Mouse (Mus musculus): Measurements from ENCODE around the gene Gm8094. TPM values are rescaled to one million over a fixed set of nuclear protein-coding genes. Genes with fewer than 3 reads are reported as not detected.
"Not testable (repeated sequence)": the region's sequence is repeated elsewhere in the genome, so short reads cannot be mapped to it uniquely, and the experiment has no call there.

Gene Gm8094
- polyA plus RNA-seq (2012; ENCODE audit: insufficient read depth, insufficient read length, missing spikeins) = not detected in 2 replicates

DNA sequence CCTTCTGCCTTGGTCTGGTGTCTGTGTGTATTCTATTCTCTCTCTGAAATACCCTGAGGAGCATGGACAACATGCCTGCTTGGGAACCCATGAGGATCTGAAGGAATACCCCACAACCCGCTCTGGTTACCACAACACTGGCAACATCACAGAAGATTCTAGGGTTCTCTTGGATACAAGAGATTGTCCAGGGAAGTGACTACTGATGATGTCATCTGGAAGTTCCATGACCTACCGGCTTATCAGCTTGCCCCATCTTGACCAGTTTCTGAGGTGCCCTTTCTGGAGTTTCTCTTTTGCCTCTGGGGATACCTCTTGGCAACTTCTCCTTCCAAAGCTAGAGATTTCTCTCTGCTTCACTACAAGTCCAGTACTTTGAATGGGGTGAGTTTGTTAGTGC is at the start of gene Gm8094:
Gene Gm8094 (minus strand): TSS at position 101 of the 400 bp plus-strand sequence.
- H3K27ac ChIP-seq (replicated peaks; ENCODE audit: low read depth, low read length); H3K4me1 ChIP-seq (ENCODE audit: control insufficient read depth, insufficient read depth, insufficient read length, low read length); H3K4me3 ChIP-seq (ENCODE audit: insufficient read depth, low read depth, low read length): not testable (repeated sequence)

DNA sequence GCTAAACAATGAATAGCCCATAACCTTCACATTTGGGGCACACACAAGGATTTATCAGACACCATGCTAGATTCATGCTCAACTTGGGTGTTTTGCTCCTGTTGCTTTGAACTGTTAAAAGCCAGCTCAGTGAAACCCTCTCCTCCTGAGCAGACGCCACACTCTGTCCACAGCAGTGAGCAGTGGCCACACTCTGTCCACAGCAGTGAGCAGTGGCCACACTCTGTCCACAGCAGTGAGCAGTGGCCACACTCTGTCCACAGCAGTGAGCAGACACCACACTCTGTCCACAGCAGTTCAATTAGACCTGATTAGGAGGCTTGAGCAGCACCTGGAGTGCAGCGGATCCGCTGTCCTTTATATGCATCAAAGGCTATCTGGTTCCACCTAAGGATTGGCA is 43.2 kb upstream of the Gm8094 start:
- H3K27ac ChIP-seq (replicated peaks; ENCODE audit: low read depth, low read length); H3K4me3 ChIP-seq (ENCODE audit: insufficient read depth, low read depth, low read length); H3K4me1 ChIP-seq (ENCODE audit: control insufficient read depth, insufficient read depth, insufficient read length, low read length): not testable (repeated sequence)

- H3K4me3 ChIP-seq (ENCODE audit: insufficient read depth, low read depth, low read length); H3K27ac ChIP-seq (replicated peaks; ENCODE audit: low read depth, low read length); H3K4me1 ChIP-seq (ENCODE audit: control insufficient read depth, insufficient read depth, insufficient read length, low read length): not testable (repeated sequence)
Observed at GRCm38 (mm10) chr14:43100301-43100700, 23.9 kb upstream of the Gm8094 start, which contains the start of gene Gm8104. Gene Gm8104, plus strand, starts transcription at chr14:43100601.

GRCm38 (mm10) chr14:43089103-43089919 is 12.9 kb upstream of the Gm8094 start:
- not testable (repeated sequence) for H3K4me3 ChIP-seq (ENCODE audit: insufficient read depth, low read depth, low read length); H3K27ac ChIP-seq (replicated peaks; ENCODE audit: low read depth, low read length); H3K4me1 ChIP-seq (ENCODE audit: control insufficient read depth, insufficient read depth, insufficient read length, low read length)

GRCm38 (mm10) chr14:43084936-43085730 is 8.7 kb upstream of the Gm8094 start:
- not testable (repeated sequence) for H3K4me3 ChIP-seq (ENCODE audit: insufficient read depth, low read depth, low read length); H3K27ac ChIP-seq (replicated peaks; ENCODE audit: low read depth, low read length); H3K4me1 ChIP-seq (ENCODE audit: control insufficient read depth, insufficient read depth, insufficient read length, low read length)

DNA sequence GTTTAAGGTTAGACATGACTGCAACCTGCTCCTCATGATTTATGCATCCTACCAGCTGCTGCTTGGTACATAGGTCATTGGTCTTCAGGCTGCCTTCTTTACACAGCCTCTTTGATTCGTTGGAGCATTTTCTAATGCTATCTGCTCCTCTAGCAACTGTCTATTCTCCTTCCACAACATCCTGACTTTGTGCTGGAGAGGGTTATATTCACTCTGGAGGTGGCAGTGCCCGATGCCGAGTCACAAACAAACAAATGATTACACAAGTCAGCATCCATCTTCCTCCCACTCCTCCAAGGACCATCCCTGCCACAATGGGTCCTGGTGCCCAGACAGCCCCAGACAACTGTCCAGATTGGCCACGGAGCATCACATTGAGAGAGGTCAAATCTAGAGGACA is 16.3 kb downstream of the Gm8094 start:
- H3K4me1 ChIP-seq (ENCODE audit: control insufficient read depth, insufficient read depth, insufficient read length, low read length) = not testable (repeated sequence)

DNA sequence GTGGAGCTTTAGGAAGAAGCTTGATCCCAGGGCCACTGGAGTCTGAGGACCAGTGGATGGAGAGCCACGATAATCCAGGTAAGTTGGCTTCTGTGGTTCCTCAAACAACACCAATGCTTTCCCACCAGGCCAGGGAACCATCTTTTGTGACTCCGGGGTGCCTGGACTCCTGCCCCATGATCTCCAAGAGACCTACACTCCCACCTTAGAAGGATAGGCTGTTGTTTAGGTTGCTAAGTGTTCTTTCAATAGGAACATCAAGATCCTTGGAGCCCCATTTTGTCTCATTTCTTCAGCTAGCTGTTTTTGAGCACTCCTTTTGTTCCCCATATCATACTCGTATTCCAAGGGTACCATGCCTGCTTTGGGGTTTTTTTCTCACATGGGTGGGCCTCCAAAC is 18.4 kb downstream of the Gm8094 start:
- not testable (repeated sequence) for H3K4me1 ChIP-seq (ENCODE audit: control insufficient read depth, insufficient read depth, insufficient read length, low read length); H3K27ac ChIP-seq (replicated peaks; ENCODE audit: low read depth, low read length); H3K4me3 ChIP-seq (ENCODE audit: insufficient read depth, low read depth, low read length)

More for the DNA sequence above, 16.3 kb downstream of the Gm8094 start:
- H3K4me3 ChIP-seq (ENCODE audit: insufficient read depth, low read depth, low read length); H3K27ac ChIP-seq (replicated peaks; ENCODE audit: low read depth, low read length): not testable (repeated sequence)

Other genes starting within 250 kb of the Gm8094 start
- not detected in 2 replicates for gene Gm21977, start 223.2 kb downstream of the Gm8094 start, polyA plus RNA-seq (2012; ENCODE audit: insufficient read depth, insufficient read length, missing spikeins)
- gene Gm8082, start 83.0 kb downstream of the Gm8094 start, polyA plus RNA-seq (2012; ENCODE audit: insufficient read depth, insufficient read length, missing spikeins) = not detected in 2 replicates
- gene Gm10376, start 61.0 kb downstream of the Gm8094 start, polyA plus RNA-seq (2012; ENCODE audit: insufficient read depth, insufficient read length, missing spikeins) = not detected in 2 replicates
- gene Gm8104, start 24.0 kb upstream of the Gm8094 start, polyA plus RNA-seq (2012; ENCODE audit: insufficient read depth, insufficient read length, missing spikeins) = not detected in 2 replicates
- not detected in 2 replicates for gene Gm7233, start 103.2 kb upstream of the Gm8094 start, polyA plus RNA-seq (2012; ENCODE audit: insufficient read depth, insufficient read length, missing spikeins)
- not detected in 2 replicates for gene Gm8122, start 158.7 kb upstream of the Gm8094 start, polyA plus RNA-seq (2012; ENCODE audit: insufficient read depth, insufficient read length, missing spikeins)
- gene Gm8126, start 182.0 kb upstream of the Gm8094 start, polyA plus RNA-seq (2012; ENCODE audit: insufficient read depth, insufficient read length, missing spikeins) = not detected in 2 replicates
- gene Gm9732, start 198.4 kb upstream of the Gm8094 start, polyA plus RNA-seq (2012; ENCODE audit: insufficient read depth, insufficient read length, missing spikeins) = not detected in 2 replicates
- not detected in 2 replicates for gene Gm8127, start 217.2 kb upstream of the Gm8094 start, polyA plus RNA-seq (2012; ENCODE audit: insufficient read depth, insufficient read length, missing spikeins)

Measured in brown adipose tissue, adult 24 weeks (tissue).